Mouse (Mus musculus): ENCODE data around the gene Grm4. TPM values are rescaled to one million over a fixed set of nuclear protein-coding genes. Genes with fewer than 3 reads are reported as not detected.

The Grm4 gene
- total and polyA plus RNA-seq, 3 experiments, result not detected

- Histone ChIP-seq H3K4me2 (ENCODE audit: insufficient read depth, low read depth, poor library complexity, severe bottlenecking) (no peak overlapping the region), H3K4me3 (replicated peaks in 1 of 3; ENCODE audit: low read depth in 2 of 3, low read length in 2 of 3, poor library complexity in 1 of 3) (no peak overlapping the region), H3K9ac (ENCODE audit: insufficient read depth, low read depth) (no peak overlapping the region), H3K36me3 (replicated peaks in 1 of 2; ENCODE audit: control insufficient read depth in 1 of 2, insufficient read depth in 1 of 2, low read length in 1 of 2) (no peaks in the 10 kb centered on the region), H3K9me3 (replicated peaks; ENCODE audit: low read length) (peaks cover 9% of the 10 kb centered on the region), H3K27ac (ENCODE audit: insufficient read depth, low read depth) (no peak overlapping the region), H3K79me2 (replicated peaks; ENCODE audit: control insufficient read depth, extremely low read depth, insufficient read depth, poor library complexity, severe bottlenecking) (no peaks in the 10 kb centered on the region), H3K4me1 (ENCODE audit: control insufficient read depth in 1 of 2, insufficient read depth in 2 of 2) (peaks cover 0 to 5% of the 10 kb centered on the region in 2 experiments; a peak in 2 of 4 replicates), H3K27me3 (replicated peaks) (peaks cover 8% of the 10 kb centered on the region)
- dilution Hi-C loops (cut with MboI; ENCODE audit: extremely low pct_ligation_motif_present, extremely low pct_unique_long_range_greater_than_20kb, low sequenced_read_pairs) (no loop called here), in situ Hi-C loops (cut with MboI; ENCODE audit: low pct_ligation_motif_present, low pct_unique_long_range_greater_than_20kb, low sequenced_read_pairs) (no loop called here)
- peak; percentile 82 for DNase-seq (ENCODE audit: extremely low read depth)
- TF ChIP-seq MAFK (IDR thresholded peaks at IDR 0.05; ENCODE audit: insufficient replicate concordance, low read length), result no peak
- peak; percentile 96 for TF ChIP-seq SMC3 (IDR thresholded peaks at IDR 0.05; ENCODE audit: low read depth, low read length)
- TF ChIP-seq IRF4 (IDR thresholded peaks at IDR 0.05; ENCODE audit: low read depth, low read length), result peak; percentile 38; the same call in 1 of the 2 replicates
- TF ChIP-seq KAT2A (IDR thresholded peaks at IDR 0.05; ENCODE audit: insufficient replicate concordance, low read length), result no peak
- TF ChIP-seq RAD21 (IDR thresholded peaks at IDR 0.05; ENCODE audit: low read depth, low read length), result peak; percentile 98
- peak; percentile 98 for TF ChIP-seq CTCF (conservative IDR thresholded peaks at IDR 0.05 in 1 of 2, IDR thresholded peaks at IDR 0.05 in 1 of 2; ENCODE audit: low read depth in 2 of 2, low read length in 2 of 2)
- TF ChIP-seq MAZ (IDR thresholded peaks at IDR 0.05; ENCODE audit: low read depth, low read length), result no peak
- peak; percentile 72; the same call in 1 of the 2 replicates for TF ChIP-seq MAX (IDR thresholded peaks at IDR 0.05; ENCODE audit: low read length)
- peak; percentile 80; the same call in 1 of the 2 replicates for TF ChIP-seq MYC (IDR thresholded peaks at IDR 0.05; ENCODE audit: low read depth, low read length)
- TF ChIP-seq ZC3H11A (IDR thresholded peaks at IDR 0.05; ENCODE audit: low read depth, low read length), result peak; percentile 77
These were observed 13.5 kb upstream of the Grm4 start for GRCm38 (mm10) chr17:27534718-27535117.

GRCm38 (mm10) chr17:27533354-27533753 lies 12.2 kb upstream of the Grm4 start:
- Histone ChIP-seq H3K79me2 (replicated peaks; ENCODE audit: control insufficient read depth, extremely low read depth, insufficient read depth, poor library complexity, severe bottlenecking) (no peaks in the 10 kb centered on the region), H3K4me2 (ENCODE audit: insufficient read depth, low read depth, poor library complexity, severe bottlenecking) (no peak overlapping the region), H3K36me3 (replicated peaks in 1 of 2; ENCODE audit: control insufficient read depth in 1 of 2, insufficient read depth in 1 of 2, low read length in 1 of 2) (no peaks in the 10 kb centered on the region), H3K9me3 (replicated peaks; ENCODE audit: low read length) (peaks cover 9% of the 10 kb centered on the region), H3K4me3 (replicated peaks in 1 of 3; ENCODE audit: low read depth in 2 of 3, low read length in 2 of 3, poor library complexity in 1 of 3) (no peak overlapping the region), H3K4me1 (ENCODE audit: control insufficient read depth in 1 of 2, insufficient read depth in 2 of 2) (peaks cover 0 to 5% of the 10 kb centered on the region in 2 experiments; a peak in 2 of 4 replicates), H3K27ac (ENCODE audit: insufficient read depth, low read depth) (no peak overlapping the region), H3K9ac (ENCODE audit: insufficient read depth, low read depth) (no peak overlapping the region), H3K27me3 (replicated peaks) (peaks cover 8% of the 10 kb centered on the region)
- dilution Hi-C loops (cut with MboI; ENCODE audit: extremely low pct_ligation_motif_present, extremely low pct_unique_long_range_greater_than_20kb, low sequenced_read_pairs) (no loop called here), in situ Hi-C loops (cut with MboI; ENCODE audit: low pct_ligation_motif_present, low pct_unique_long_range_greater_than_20kb, low sequenced_read_pairs) (no loop called here)
- no peak for DNase-seq (ENCODE audit: extremely low read depth)
- TF ChIP-seq CTCF (conservative IDR thresholded peaks at IDR 0.05 in 1 of 2, IDR thresholded peaks at IDR 0.05 in 1 of 2; ENCODE audit: low read depth in 2 of 2, low read length in 2 of 2), result peak in 1 of 2 experiments; percentile 45; a peak in 2 of 4 replicates
- TF ChIP-seq RAD21 (IDR thresholded peaks at IDR 0.05; ENCODE audit: low read depth, low read length), result peak; percentile 20
- no peak for TF ChIP-seq PAX5 (IDR thresholded peaks at IDR 0.05; ENCODE audit: low read length)

GRCm38 (mm10) chr17:27532095-27532494 lies 10.9 kb upstream of the Grm4 start:
- peak; percentile 79 for TF ChIP-seq MAFK (IDR thresholded peaks at IDR 0.05; ENCODE audit: insufficient replicate concordance, low read length)
- TF ChIP-seq RAD21 (IDR thresholded peaks at IDR 0.05; ENCODE audit: low read depth, low read length), result no peak
- Histone ChIP-seq H3K4me2 (ENCODE audit: insufficient read depth, low read depth, poor library complexity, severe bottlenecking) (no peak overlapping the region), H3K27ac (ENCODE audit: insufficient read depth, low read depth) (no peak overlapping the region), H3K4me3 (replicated peaks in 1 of 3; ENCODE audit: low read depth in 2 of 3, low read length in 2 of 3, poor library complexity in 1 of 3) (no peak overlapping the region), H3K9me3 (replicated peaks; ENCODE audit: low read length) (peaks cover 9% of the 10 kb centered on the region), H3K36me3 (replicated peaks in 1 of 2; ENCODE audit: control insufficient read depth in 1 of 2, insufficient read depth in 1 of 2, low read length in 1 of 2) (no peaks in the 10 kb centered on the region), H3K4me1 (ENCODE audit: control insufficient read depth in 1 of 2, insufficient read depth in 2 of 2) (peaks cover 2 to 9% of the 10 kb centered on the region in 2 experiments; a peak in 3 of 4 replicates), H3K27me3 (replicated peaks) (peaks cover 6% of the 10 kb centered on the region), H3K79me2 (replicated peaks; ENCODE audit: control insufficient read depth, extremely low read depth, insufficient read depth, poor library complexity, severe bottlenecking) (no peaks in the 10 kb centered on the region), H3K9ac (ENCODE audit: insufficient read depth, low read depth) (no peak overlapping the region)
- in situ Hi-C loops (cut with MboI; ENCODE audit: low pct_ligation_motif_present, low pct_unique_long_range_greater_than_20kb, low sequenced_read_pairs) (no loop called here), dilution Hi-C loops (cut with MboI; ENCODE audit: extremely low pct_ligation_motif_present, extremely low pct_unique_long_range_greater_than_20kb, low sequenced_read_pairs) (no loop called here)
- DNase-seq (ENCODE audit: extremely low read depth), result no peak

Measured in CH12.LX (cell line).